Mouse (Mus musculus): ENCODE results near the gene Unk. TPM values are rescaled to one million over a fixed set of nuclear protein-coding genes. Genes with fewer than 3 reads are reported as not detected.

The Unk gene
- polyA plus RNA-seq, 1 experiment from 2014 or later: 41.2 TPM

DNA sequence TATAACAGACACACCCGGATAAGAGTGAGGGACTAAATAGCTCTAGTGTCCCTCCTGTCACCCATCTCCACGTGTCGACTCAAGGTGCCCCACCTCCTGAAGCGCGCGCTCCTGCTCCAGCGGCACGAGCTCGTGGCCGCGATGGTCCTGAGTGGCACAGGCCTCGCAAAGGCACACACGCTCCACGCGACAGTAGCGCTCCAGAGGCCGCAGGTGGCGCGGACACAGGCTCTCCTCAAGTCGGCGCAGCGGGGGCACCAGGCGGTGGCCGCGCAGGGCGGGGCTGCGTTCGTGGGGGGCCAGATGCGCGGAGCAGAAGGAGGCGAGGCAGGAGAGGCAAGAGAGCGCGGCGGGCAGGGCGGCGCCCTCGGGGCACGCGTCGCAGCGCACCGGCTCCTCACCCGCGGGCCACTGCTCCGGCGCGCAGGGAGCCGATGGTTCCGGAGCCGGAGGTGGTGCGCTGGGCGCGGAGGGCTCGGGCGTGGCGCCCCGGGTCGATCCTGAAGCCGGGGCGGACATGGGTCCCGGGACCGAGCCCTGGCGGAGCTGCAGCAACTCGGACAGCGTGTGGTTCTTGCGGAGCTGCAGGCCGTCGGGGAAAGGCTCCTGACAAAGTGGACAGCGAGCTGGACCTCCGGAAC is 79.4 kb downstream of the Unk start:
- ATAC-seq (ENCODE audit: low FRiP score, low TSS enrichment): peak; percentile 17; the same call in 1 of the 2 replicates
- WGBS: under 1% methylated on average over 64 of the region's 70 CpGs
- H3K9me3 ChIP-seq (ENCODE audit: low read length): no peaks in the 10 kb centered on the region
- peaks cover 47% of the 10 kb centered on the region for H3K27me3 ChIP-seq (ENCODE audit: insufficient read depth, low read length)
- H3K4me1 ChIP-seq (ENCODE audit: insufficient read depth, low read length): peaks cover 58% of the 10 kb centered on the region
- H3K4me2 ChIP-seq (replicated peaks; ENCODE audit: low read depth, low read length): peak overlapping the region; percentile 71
- peak overlapping the region; percentile 61 for H3K4me3 ChIP-seq (ENCODE audit: low read length)
- H3K9ac ChIP-seq (replicated peaks; ENCODE audit: low read length): peak overlapping the region; percentile 71
- peak overlapping the region; percentile 38; the same call in 1 of the 2 replicates for H3K27ac ChIP-seq (ENCODE audit: low read length)
- H3K36me3 ChIP-seq (ENCODE audit: insufficient read depth, low read length): no peaks in the 10 kb centered on the region

DNA sequence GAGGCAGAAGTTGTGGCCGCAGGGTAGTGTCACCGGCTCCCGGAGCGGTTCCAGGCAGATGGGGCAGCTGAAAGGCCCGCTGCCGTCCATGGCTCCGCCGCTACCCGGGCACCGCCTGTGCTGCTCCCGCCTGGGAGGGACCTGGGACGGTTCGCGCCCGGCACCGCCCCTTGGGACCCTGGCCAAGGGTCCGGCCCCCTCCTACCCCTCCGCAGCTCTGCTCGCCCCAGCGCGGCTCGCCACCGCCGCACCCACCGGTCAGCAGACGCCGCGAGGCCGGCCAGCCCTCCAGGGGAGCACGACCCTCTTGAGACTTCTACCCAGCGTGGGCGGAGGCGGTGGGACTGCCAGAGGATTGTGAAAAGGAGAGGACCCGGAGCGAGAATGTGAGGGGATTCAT is 80.0 kb downstream of the Unk start:
- peak; percentile 50 for ATAC-seq (ENCODE audit: low FRiP score, low TSS enrichment)
- 0 out of 2 replicates have a peak overlapping the region, but pooled peaks have one; percentile 34 for H3K27ac ChIP-seq (ENCODE audit: low read length)

GRCm38 (mm10) chr11:116110540-116110939 is 80.4 kb downstream of the Unk start:
- peaks cover 52% of the 10 kb centered on the region for H3K4me1 ChIP-seq (ENCODE audit: insufficient read depth, low read length)
- peak; percentile 21; the same call in 1 of the 2 replicates for ATAC-seq (ENCODE audit: low FRiP score, low TSS enrichment)

More for the DNA sequence above, 80.0 kb downstream of the Unk start:
- Histone ChIP-seq H3K36me3 (ENCODE audit: insufficient read depth, low read length) (no peaks in the 10 kb centered on the region), H3K4me3 (ENCODE audit: low read length) (peak overlapping the region; percentile 61), H3K4me1 (ENCODE audit: insufficient read depth, low read length) (peaks cover 53% of the 10 kb centered on the region), H3K9ac (replicated peaks; ENCODE audit: low read length) (peak overlapping the region; percentile 71), H3K4me2 (replicated peaks; ENCODE audit: low read depth, low read length) (peak overlapping the region; percentile 71), H3K27me3 (ENCODE audit: insufficient read depth, low read length) (peaks cover 47% of the 10 kb centered on the region), H3K9me3 (ENCODE audit: low read length) (no peaks in the 10 kb centered on the region)
- WGBS: under 1% methylated on average over 35 of the region's 35 CpGs

More at GRCm38 (mm10) chr11:116110540-116110939, 80.4 kb downstream of the Unk start:
- no peaks in the 10 kb centered on the region for H3K9me3 ChIP-seq (ENCODE audit: low read length)
- 18% methylated on average over 10 of the region's 10 CpGs for WGBS
- peak overlapping the region; percentile 71 for H3K9ac ChIP-seq (replicated peaks; ENCODE audit: low read length)
- peaks cover 47% of the 10 kb centered on the region for H3K27me3 ChIP-seq (ENCODE audit: insufficient read depth, low read length)
- 0 out of 2 replicates have a peak overlapping the region, but pooled peaks have one; percentile 10 for H3K27ac ChIP-seq (ENCODE audit: low read length)
- H3K4me3 ChIP-seq (ENCODE audit: low read length): peak overlapping the region; percentile 61
- H3K4me2 ChIP-seq (replicated peaks; ENCODE audit: low read depth, low read length): peak overlapping the region; percentile 71
- H3K36me3 ChIP-seq (ENCODE audit: insufficient read depth, low read length): no peaks in the 10 kb centered on the region

Other genes with a start within 250 kb of the Unk start
- gene Caskin2, start 216.7 kb upstream of the Unk start, polyA plus RNA-seq (2015; fragmentation: Nextera tagmentation; extraction: Ambion mirVana): 21.5 and 23.6 TPM in 2 replicates
- 48.1 and 50.2 TPM in 2 replicates for gene Tsen54, start 215.6 kb upstream of the Unk start, polyA plus RNA-seq (2015; fragmentation: Nextera tagmentation; extraction: Ambion mirVana)
- gene Llgl2, start 206.3 kb upstream of the Unk start, polyA plus RNA-seq (2015; fragmentation: Nextera tagmentation; extraction: Ambion mirVana): 58.3 and 64.5 TPM in 2 replicates
- gene Myo15b, start 171.9 kb upstream of the Unk start, polyA plus RNA-seq (2015; fragmentation: Nextera tagmentation; extraction: Ambion mirVana): 12.6 and 14.2 TPM in 2 replicates
- gene Smim5, start 130.4 kb upstream of the Unk start, polyA plus RNA-seq (2015; fragmentation: Nextera tagmentation; extraction: Ambion mirVana): 4.7 and 5.0 TPM in 2 replicates
- 11.8 and 12.8 TPM in 2 replicates for gene Smim6, start 118.3 kb upstream of the Unk start, polyA plus RNA-seq (2015; fragmentation: Nextera tagmentation; extraction: Ambion mirVana)
- 35.9 and 38.9 TPM in 2 replicates for gene Sap30bp, start 97.0 kb upstream of the Unk start, polyA plus RNA-seq (2015; fragmentation: Nextera tagmentation; extraction: Ambion mirVana)
- 25.3 and 26.9 TPM in 2 replicates for gene Recql5, start 96.8 kb upstream of the Unk start, polyA plus RNA-seq (2015; fragmentation: Nextera tagmentation; extraction: Ambion mirVana)
- gene Itgb4, start 55.6 kb upstream of the Unk start, polyA plus RNA-seq (2015; fragmentation: Nextera tagmentation; extraction: Ambion mirVana): 2.5 and 3.4 TPM in 2 replicates
- 222 and 240 TPM in 2 replicates for gene Galk1, start 17.6 kb upstream of the Unk start, polyA plus RNA-seq (2015; fragmentation: Nextera tagmentation; extraction: Ambion mirVana)
- gene H3f3b, start 2.4 kb upstream of the Unk start, polyA plus RNA-seq (2015; fragmentation: Nextera tagmentation; extraction: Ambion mirVana): 1,676 and 1,744 TPM in 2 replicates
- 1.00 and 1.4 TPM in 2 replicates for gene Unc13d, start 47.6 kb downstream of the Unk start, polyA plus RNA-seq (2015; fragmentation: Nextera tagmentation; extraction: Ambion mirVana)
- gene Wbp2, start 56.7 kb downstream of the Unk start, polyA plus RNA-seq (2015; fragmentation: Nextera tagmentation; extraction: Ambion mirVana): 99.4 and 123 TPM in 2 replicates
- gene Trim47, start 96.9 kb downstream of the Unk start, polyA plus RNA-seq (2015; fragmentation: Nextera tagmentation; extraction: Ambion mirVana): 23.9 and 31.2 TPM in 2 replicates
- 4.9 and 6.3 TPM in 2 replicates for gene Trim65, start 100.8 kb downstream of the Unk start, polyA plus RNA-seq (2015; fragmentation: Nextera tagmentation; extraction: Ambion mirVana)
- gene Mrpl38, start 108.5 kb downstream of the Unk start, polyA plus RNA-seq (2015; fragmentation: Nextera tagmentation; extraction: Ambion mirVana): 119 and 120 TPM in 2 replicates
- 38.7 and 45.6 TPM in 2 replicates for gene Fbf1, start 137.8 kb downstream of the Unk start, polyA plus RNA-seq (2015; fragmentation: Nextera tagmentation; extraction: Ambion mirVana)
- 85.0 and 85.9 TPM in 2 replicates for gene Ten1, start 168.5 kb downstream of the Unk start, polyA plus RNA-seq (2015; fragmentation: Nextera tagmentation; extraction: Ambion mirVana)
- 46.1 and 48.8 TPM in 2 replicates for gene Acox1, start 168.7 kb downstream of the Unk start, polyA plus RNA-seq (2015; fragmentation: Nextera tagmentation; extraction: Ambion mirVana)
- gene Evpl, start 207.8 kb downstream of the Unk start, polyA plus RNA-seq (2015; fragmentation: Nextera tagmentation; extraction: Ambion mirVana): 3.5 and 4.1 TPM in 2 replicates
- 95.9 and 96.7 TPM in 2 replicates for gene Srp68, start 243.9 kb downstream of the Unk start, polyA plus RNA-seq (2015; fragmentation: Nextera tagmentation; extraction: Ambion mirVana)